Mouse (Mus musculus): ENCODE measurements around the gene Micu2. TPM values are rescaled to one million over a fixed set of nuclear protein-coding genes. Genes with fewer than 3 reads are reported as not detected.
"Not testable (repeated sequence)": the region's sequence is repeated elsewhere in the genome, so short reads cannot be mapped to it uniquely, and the experiment has no call there.

Gene Micu2
- polyA plus RNA-seq, 1 experiment from 2014 or later: 68.9 TPM

- H3K9me3 ChIP-seq (replicated peaks): no peaks in the 10 kb centered on the region
- H3K27ac ChIP-seq (replicated peaks): no peak overlapping the region
- H3K9ac ChIP-seq (replicated peaks): no peak overlapping the region
- 84% methylated on average over 4 of the region's 4 CpGs for WGBS
- H3K36me3 ChIP-seq: peaks cover 14% of the 10 kb centered on the region
- H3K4me1 ChIP-seq: 0 out of 2 replicates have a peak, but pooled peaks cover 5% of the 10 kb centered on the region
- H3K4me3 ChIP-seq (replicated peaks): no peak overlapping the region
- H3K4me2 ChIP-seq: no peak overlapping the region
- no peaks in the 10 kb centered on the region for H3K27me3 ChIP-seq (replicated peaks)
- no peak for ATAC-seq (ENCODE audit: low FRiP score)
These were observed 87.7 kb downstream of the Micu2 start for GRCm38 (mm10) chr14:57911316-57911715.

GRCm38 (mm10) chr14:57910501-57911068 lies 88.5 kb downstream of the Micu2 start:
- H3K4me1 ChIP-seq: 0 out of 2 replicates have a peak, but pooled peaks cover 5% of the 10 kb centered on the region
- H3K9ac ChIP-seq (replicated peaks): peak overlapping the region; percentile 33
- H3K36me3 ChIP-seq: peaks cover 7% of the 10 kb centered on the region
- no peaks in the 10 kb centered on the region for H3K27me3 ChIP-seq (replicated peaks)
- 21% methylated on average over 26 of the region's 26 CpGs for WGBS
- no peaks in the 10 kb centered on the region for H3K9me3 ChIP-seq (replicated peaks)
- H3K4me2 ChIP-seq: peak overlapping the region; percentile 61
- 0 out of 2 replicates have a peak overlapping the region, but pooled peaks have one; percentile 28 for H3K27ac ChIP-seq (replicated peaks)
- H3K4me3 ChIP-seq (replicated peaks): peak overlapping the region; percentile 37
- ATAC-seq (ENCODE audit: low FRiP score): peak; percentile 89

- no peak for ATAC-seq (ENCODE audit: low FRiP score)
- no peak overlapping the region for H3K4me2 ChIP-seq
- H3K4me1 ChIP-seq: 0 out of 2 replicates have a peak, but pooled peaks cover 5% of the 10 kb centered on the region
- H3K9ac ChIP-seq (replicated peaks): no peak overlapping the region
- no peaks in the 10 kb centered on the region for H3K27me3 ChIP-seq (replicated peaks)
- no peak overlapping the region for H3K27ac ChIP-seq (replicated peaks)
- WGBS: 72% methylated on average over 5 of the region's 5 CpGs
- no peaks in the 10 kb centered on the region for H3K9me3 ChIP-seq (replicated peaks)
- no peak overlapping the region for H3K4me3 ChIP-seq (replicated peaks)
- H3K36me3 ChIP-seq: no peaks in the 10 kb centered on the region
These were observed 89.8 kb downstream of the Micu2 start for GRCm38 (mm10) chr14:57909297-57909696.

GRCm38 (mm10) chr14:57908431-57908830 lies 90.6 kb downstream of the Micu2 start:
- H3K27me3 ChIP-seq (replicated peaks): no peaks in the 10 kb centered on the region
- no peak overlapping the region for H3K4me3 ChIP-seq (replicated peaks)
- no peaks in the 10 kb centered on the region for H3K36me3 ChIP-seq
- WGBS: 72% methylated on average over 2 of the region's 2 CpGs
- no peak for ATAC-seq (ENCODE audit: low FRiP score)
- H3K4me2 ChIP-seq: no peak overlapping the region
- 0 out of 2 replicates have a peak, but pooled peaks cover 5% of the 10 kb centered on the region for H3K4me1 ChIP-seq
- H3K9ac ChIP-seq (replicated peaks): no peak overlapping the region
- H3K9me3 ChIP-seq (replicated peaks): no peaks in the 10 kb centered on the region
- H3K27ac ChIP-seq (replicated peaks): no peak overlapping the region

GRCm38 (mm10) chr14:57901998-57902397 lies 97.1 kb downstream of the Micu2 start:
- no peaks in the 10 kb centered on the region for H3K27me3 ChIP-seq (replicated peaks)
- no peak overlapping the region for H3K4me2 ChIP-seq
- WGBS: 65% methylated on average over 1 of the region's 1 CpGs
- H3K36me3 ChIP-seq: no peaks in the 10 kb centered on the region
- no peaks in the 10 kb centered on the region for H3K4me1 ChIP-seq
- H3K9ac ChIP-seq (replicated peaks): no peak overlapping the region
- no peak overlapping the region for H3K27ac ChIP-seq (replicated peaks)
- no peaks in the 10 kb centered on the region for H3K9me3 ChIP-seq (replicated peaks)
- no peak for ATAC-seq (ENCODE audit: low FRiP score)
- H3K4me3 ChIP-seq (replicated peaks): no peak overlapping the region

GRCm38 (mm10) chr14:57896882-57897281 lies 102.2 kb downstream of the Micu2 start:
- H3K4me1 ChIP-seq: no peaks in the 10 kb centered on the region
- H3K27me3 ChIP-seq (replicated peaks): no peaks in the 10 kb centered on the region
- no peaks in the 10 kb centered on the region for H3K9me3 ChIP-seq (replicated peaks)
- no peaks in the 10 kb centered on the region for H3K36me3 ChIP-seq
- 97% methylated on average over 12 of the region's 12 CpGs for WGBS
- ATAC-seq (ENCODE audit: low FRiP score): no peak
- no peak overlapping the region for H3K27ac ChIP-seq (replicated peaks)
- no peak overlapping the region for H3K4me3 ChIP-seq (replicated peaks)
- H3K9ac ChIP-seq (replicated peaks): no peak overlapping the region
- H3K4me2 ChIP-seq: no peak overlapping the region

- 69% methylated on average over 8 of the region's 8 CpGs for WGBS
- not testable (repeated sequence) for H3K9me3 ChIP-seq (replicated peaks)
These were observed 102.8 kb downstream of the Micu2 start for GRCm38 (mm10) chr14:57896088-57896871.

GRCm38 (mm10) chr14:57894346-57894745 lies 104.7 kb downstream of the Micu2 start:
- no peak overlapping the region for H3K9ac ChIP-seq (replicated peaks)
- H3K36me3 ChIP-seq: no peaks in the 10 kb centered on the region
- H3K4me2 ChIP-seq: no peak overlapping the region
- H3K4me1 ChIP-seq: no peaks in the 10 kb centered on the region
- H3K9me3 ChIP-seq (replicated peaks): no peaks in the 10 kb centered on the region
- H3K4me3 ChIP-seq (replicated peaks): no peak overlapping the region
- 95% methylated on average over 2 of the region's 2 CpGs for WGBS
- ATAC-seq (ENCODE audit: low FRiP score): no peak
- H3K27ac ChIP-seq (replicated peaks): no peak overlapping the region
- H3K27me3 ChIP-seq (replicated peaks): no peaks in the 10 kb centered on the region

More at GRCm38 (mm10) chr14:57896088-57896871, 102.8 kb downstream of the Micu2 start:
- H3K4me3 ChIP-seq (replicated peaks); H3K4me2 ChIP-seq; H3K27me3 ChIP-seq (replicated peaks); H3K36me3 ChIP-seq; H3K27ac ChIP-seq (replicated peaks); ATAC-seq (ENCODE audit: low FRiP score); H3K9ac ChIP-seq (replicated peaks); H3K4me1 ChIP-seq: not testable (repeated sequence)

- no peak for ATAC-seq (ENCODE audit: low FRiP score)
- Histone ChIP-seq H3K27ac (replicated peaks) (no peak overlapping the region), H3K9ac (replicated peaks) (no peak overlapping the region), H3K4me1 (peaks cover 11% of the 10 kb centered on the region), H3K27me3 (replicated peaks) (no peaks in the 10 kb centered on the region), H3K4me2 (no peak overlapping the region), H3K9me3 (replicated peaks) (no peaks in the 10 kb centered on the region), H3K4me3 (replicated peaks) (no peak overlapping the region), H3K36me3 (no peaks in the 10 kb centered on the region)
- WGBS: 97% methylated on average over 1 of the region's 1 CpGs
These were observed 106.1 kb downstream of the Micu2 start for GRCm38 (mm10) chr14:57892961-57893360.

- H3K36me3 ChIP-seq: no peaks in the 10 kb centered on the region
- 4% methylated on average over 58 of the region's 65 CpGs for WGBS
- H3K4me2 ChIP-seq: peak within 1 kb of the TSS; percentile 60
- peaks cover 27% of the 10 kb centered on the region for H3K4me1 ChIP-seq
- H3K27ac ChIP-seq (replicated peaks): peak within 1 kb of the TSS; percentile 88
- no peaks in the 10 kb centered on the region for H3K9me3 ChIP-seq (replicated peaks)
- H3K27me3 ChIP-seq (replicated peaks): no peaks in the 10 kb centered on the region
- peak within 1 kb of the TSS; percentile 85 for H3K4me3 ChIP-seq (replicated peaks)
- ATAC-seq (ENCODE audit: low FRiP score): peak; percentile 96
- H3K9ac ChIP-seq (replicated peaks): peak within 1 kb of the TSS; percentile 90
These were observed 108.8 kb downstream of the Micu2 start, which contains the start of gene Zdhhc20 for GRCm38 (mm10) chr14:57890011-57890842. Gene Zdhhc20 (minus strand): TSS chr14:57890276.

GRCm38 (mm10) chr14:57889541-57890010 lies 109.5 kb downstream of the Micu2 start:
- under 1% methylated on average over 37 of the region's 37 CpGs for WGBS
- peak overlapping the region; percentile 88 for H3K27ac ChIP-seq (replicated peaks)
- ATAC-seq (ENCODE audit: low FRiP score): peak; percentile 45
- no peaks in the 10 kb centered on the region for H3K9me3 ChIP-seq (replicated peaks)
- H3K4me2 ChIP-seq: peak overlapping the region; percentile 60
- H3K27me3 ChIP-seq (replicated peaks): no peaks in the 10 kb centered on the region
- H3K4me3 ChIP-seq (replicated peaks): peak overlapping the region; percentile 85
- H3K36me3 ChIP-seq: no peaks in the 10 kb centered on the region
- peak overlapping the region; percentile 90 for H3K9ac ChIP-seq (replicated peaks)
- peaks cover 27% of the 10 kb centered on the region for H3K4me1 ChIP-seq

Data from neural tube, embryonic 15.5 days (tissue).